Mouse (Mus musculus): ENCODE results near the gene Tns2. TPM values are rescaled to one million over a fixed set of nuclear protein-coding genes. Genes with fewer than 3 reads are reported as not detected.

The Tns2 gene
- total RNA-seq, 2 experiments from 2014 or later = 128 to 129 TPM

GRCm38 (mm10) chr15:102163900-102164693 lies 63.9 kb downstream of the Tns2 start:
- DNase-seq = no peak
- intact Hi-C loops (cut with DNase I) = no loop called here

- DNase-seq = no peak
- intact Hi-C loops (cut with DNase I) = no loop called here
Measured at GRCm38 (mm10) chr15:102165468-102166100, 65.4 kb downstream of the Tns2 start.

Other genes starting within 250 kb of the Tns2 start
- not detected for gene Krt1, start 249.6 kb upstream of the Tns2 start, total RNA-seq (2021)
- gene Krt77, start 230.7 kb upstream of the Tns2 start, total RNA-seq (2021) = not detected
- not detected for gene Krt76, start 207.5 kb upstream of the Tns2 start, total RNA-seq (2021)
- not detected for gene Krt4, start 175.7 kb upstream of the Tns2 start, total RNA-seq (2021)
- not detected for gene Krt79, start 160.1 kb upstream of the Tns2 start, total RNA-seq (2021)
- not detected for gene Krt78, start 146.1 kb upstream of the Tns2 start, total RNA-seq (2021)
- 1 to 10 TPM; 1.4 to 2.5 TPM for gene Krt8, start 95.9 kb upstream of the Tns2 start, total RNA-seq (2021)
- 1 to 10 TPM; 2.5 to 5.1 TPM for gene Krt18, start 72.2 kb upstream of the Tns2 start, total RNA-seq (2021)
- 100 to 1,000 TPM; 149 to 165 TPM for gene Eif4b, start 26.6 kb upstream of the Tns2 start, total RNA-seq (2021)
- gene Spryd3, start 35.8 kb downstream of the Tns2 start, total RNA-seq (2021) = 10 to 100 TPM; 14.8 to 14.9 TPM
- 10 to 100 TPM; 31.4 to 40.9 TPM for gene Igfbp6, start 43.9 kb downstream of the Tns2 start, total RNA-seq (2021)
- gene Soat2, start 50.1 kb downstream of the Tns2 start, total RNA-seq (2021) = not detected
- gene Zfp740, start 102.8 kb downstream of the Tns2 start, total RNA-seq (2021) = 10 to 100 TPM; 32.2 to 35.9 TPM
- 10 to 100 TPM; 15.8 to 16.2 TPM for gene Csad, start 104.3 kb downstream of the Tns2 start, total RNA-seq (2021)
- gene Itgb7, start 131.5 kb downstream of the Tns2 start, total RNA-seq (2021) = 1 to 10 TPM; 1.6 to 1.8 TPM
- 10 to 100 TPM; 20.0 to 21.9 TPM for gene Rarg, start 157.1 kb downstream of the Tns2 start, total RNA-seq (2021)
- not detected for gene Gm9918, start 170.2 kb downstream of the Tns2 start, total RNA-seq (2021)
- 10 to 100 TPM; 18.1 to 19.4 TPM for gene Mfsd5, start 179.0 kb downstream of the Tns2 start, total RNA-seq (2021)
- 1 to 10 TPM; 1.0 to 2.1 TPM for gene Espl1, start 195.9 kb downstream of the Tns2 start, total RNA-seq (2021)
- 100 to 1,000 TPM; 308 to 311 TPM for gene Pfdn5, start 225.7 kb downstream of the Tns2 start, total RNA-seq (2021)
- gene Myg1, start 231.3 kb downstream of the Tns2 start, total RNA-seq (2021) = 10 to 100 TPM; 17.7 to 22.7 TPM

Measured in heart, postnatal 36 days (tissue).